Mouse (Mus musculus): ENCODE measurements at regions not wholly inside any gene's neighbourhood (a gene's known extent, or its start where the extent isn't known, plus 50 kb on each side); places are given as distances from the start of the nearest gene placed in this dataset.

GRCm38 (mm10) chr1:94208929-94209328, 156.6 kb upstream of the Pdcd1 start:
- Histone ChIP-seq H3K79me2 (replicated peaks; ENCODE audit: control insufficient read depth, extremely low read depth, insufficient read depth, poor library complexity, severe bottlenecking) (no peaks in the 10 kb centered on the region), H3K4me2 (ENCODE audit: insufficient read depth, low read depth, poor library complexity, severe bottlenecking) (no peak overlapping the region), H3K9me3 (replicated peaks; ENCODE audit: low read length) (no peaks in the 10 kb centered on the region), H3K9ac (ENCODE audit: insufficient read depth, low read depth) (no peak overlapping the region), H3K36me3 (replicated peaks in 1 of 2; ENCODE audit: control insufficient read depth in 1 of 2, insufficient read depth in 1 of 2, low read length in 1 of 2) (no peaks in the 10 kb centered on the region), H3K4me3 (replicated peaks in 1 of 3; ENCODE audit: low read depth in 2 of 3, low read length in 2 of 3, poor library complexity in 1 of 3) (no peak overlapping the region), H3K27ac (ENCODE audit: insufficient read depth, low read depth) (no peak overlapping the region), H3K27me3 (replicated peaks) (no peaks in the 10 kb centered on the region), H3K4me1 (ENCODE audit: control insufficient read depth in 1 of 2, insufficient read depth in 2 of 2) (no peaks in the 10 kb centered on the region)
- DNase-seq (ENCODE audit: extremely low read depth), result no peak
- TF ChIP-seq MAX (IDR thresholded peaks at IDR 0.05; ENCODE audit: low read length), result no peak
- no peak for TF ChIP-seq MXI1 (IDR thresholded peaks at IDR 0.05; ENCODE audit: low read depth, low read length)
- TF ChIP-seq SMC3 (IDR thresholded peaks at IDR 0.05; ENCODE audit: low read depth, low read length), result no peak
- TF ChIP-seq POLR2AphosphoS2 (IDR thresholded peaks at IDR 0.05; ENCODE audit: low read depth, low read length), result no peak
- TF ChIP-seq GABPA (IDR thresholded peaks at IDR 0.05; ENCODE audit: insufficient replicate concordance, low read depth, low read length), result no peak
- no peak for TF ChIP-seq MAZ (IDR thresholded peaks at IDR 0.05; ENCODE audit: low read depth, low read length)
- in situ Hi-C loops (cut with MboI; ENCODE audit: low pct_ligation_motif_present, low pct_unique_long_range_greater_than_20kb, low sequenced_read_pairs) (no loop called here), dilution Hi-C loops (cut with MboI; ENCODE audit: extremely low pct_ligation_motif_present, extremely low pct_unique_long_range_greater_than_20kb, low sequenced_read_pairs) (no loop called here)

GRCm38 (mm10) chr1:94207859-94208258, 155.5 kb upstream of the Pdcd1 start:
- Histone ChIP-seq H3K27ac (ENCODE audit: insufficient read depth, low read depth) (no peak overlapping the region), H3K9ac (ENCODE audit: insufficient read depth, low read depth) (no peak overlapping the region), H3K79me2 (replicated peaks; ENCODE audit: control insufficient read depth, extremely low read depth, insufficient read depth, poor library complexity, severe bottlenecking) (no peaks in the 10 kb centered on the region), H3K4me2 (ENCODE audit: insufficient read depth, low read depth, poor library complexity, severe bottlenecking) (no peak overlapping the region), H3K4me1 (ENCODE audit: control insufficient read depth in 1 of 2, insufficient read depth in 2 of 2) (no peaks in the 10 kb centered on the region), H3K4me3 (replicated peaks in 1 of 3; ENCODE audit: low read depth in 2 of 3, low read length in 2 of 3, poor library complexity in 1 of 3) (no peak overlapping the region), H3K27me3 (replicated peaks) (no peaks in the 10 kb centered on the region), H3K36me3 (replicated peaks in 1 of 2; ENCODE audit: control insufficient read depth in 1 of 2, insufficient read depth in 1 of 2, low read length in 1 of 2) (no peaks in the 10 kb centered on the region), H3K9me3 (replicated peaks; ENCODE audit: low read length) (no peaks in the 10 kb centered on the region)
- TF ChIP-seq RAD21 (IDR thresholded peaks at IDR 0.05; ENCODE audit: low read depth, low read length) (peak; percentile 54), TCF12 (IDR thresholded peaks at IDR 0.05; ENCODE audit: low read depth, low read length) (no peak), CHD1 (IDR thresholded peaks at IDR 0.05; ENCODE audit: low read depth, low read length) (no peak), CTCF (conservative IDR thresholded peaks at IDR 0.05 in 1 of 2, IDR thresholded peaks at IDR 0.05 in 1 of 2; ENCODE audit: low read depth in 2 of 2, low read length in 2 of 2) (peak in 1 of 2 experiments; percentile 59; a peak in 2 of 4 replicates), POLR2AphosphoS2 (IDR thresholded peaks at IDR 0.05; ENCODE audit: low read depth, low read length) (no peak)
- in situ Hi-C loops (cut with MboI; ENCODE audit: low pct_ligation_motif_present, low pct_unique_long_range_greater_than_20kb, low sequenced_read_pairs) (no loop called here), dilution Hi-C loops (cut with MboI; ENCODE audit: extremely low pct_ligation_motif_present, extremely low pct_unique_long_range_greater_than_20kb, low sequenced_read_pairs) (no loop called here)
- no peak for DNase-seq (ENCODE audit: extremely low read depth)

GRCm38 (mm10) chr1:94203281-94203680, 150.9 kb upstream of the Pdcd1 start:
- in situ Hi-C loops (cut with MboI; ENCODE audit: low pct_ligation_motif_present, low pct_unique_long_range_greater_than_20kb, low sequenced_read_pairs) (no loop called here), dilution Hi-C loops (cut with MboI; ENCODE audit: extremely low pct_ligation_motif_present, extremely low pct_unique_long_range_greater_than_20kb, low sequenced_read_pairs) (no loop called here)
- H3K9ac ChIP-seq (ENCODE audit: insufficient read depth, low read depth), result no peak overlapping the region
- H3K9me3 ChIP-seq (replicated peaks; ENCODE audit: low read length), result no peaks in the 10 kb centered on the region
- H3K79me2 ChIP-seq (replicated peaks; ENCODE audit: control insufficient read depth, extremely low read depth, insufficient read depth, poor library complexity, severe bottlenecking), result no peaks in the 10 kb centered on the region
- no peaks in the 10 kb centered on the region for H3K27me3 ChIP-seq (replicated peaks)
- no peak for DNase-seq (ENCODE audit: extremely low read depth)
- H3K4me3 ChIP-seq (replicated peaks in 1 of 3; ENCODE audit: low read depth in 2 of 3, low read length in 2 of 3, poor library complexity in 1 of 3), result no peak overlapping the region
- H3K36me3 ChIP-seq (replicated peaks in 1 of 2; ENCODE audit: control insufficient read depth in 1 of 2, insufficient read depth in 1 of 2, low read length in 1 of 2), result no peaks in the 10 kb centered on the region
- TF ChIP-seq MYC (IDR thresholded peaks at IDR 0.05; ENCODE audit: low read depth, low read length) (no peak), TBP (conservative IDR thresholded peaks at IDR 0.05; ENCODE audit: low read depth, low read length) (no peak), JUN (IDR thresholded peaks at IDR 0.05; ENCODE audit: insufficient read depth, low read depth, low read length) (no peak), IRF4 (IDR thresholded peaks at IDR 0.05; ENCODE audit: low read depth, low read length) (no peak), MXI1 (IDR thresholded peaks at IDR 0.05; ENCODE audit: low read depth, low read length) (no peak), ELF1 (IDR thresholded peaks at IDR 0.05; ENCODE audit: low read depth, low read length) (no peak), HCFC1 (IDR thresholded peaks at IDR 0.05; ENCODE audit: low read depth, low read length) (no peak), PAX5 (IDR thresholded peaks at IDR 0.05; ENCODE audit: low read length) (no peak), ZC3H11A (IDR thresholded peaks at IDR 0.05; ENCODE audit: low read depth, low read length) (no peak), RAD21 (IDR thresholded peaks at IDR 0.05; ENCODE audit: low read depth, low read length) (no peak), CHD1 (IDR thresholded peaks at IDR 0.05; ENCODE audit: low read depth, low read length) (no peak), POLR2A (IDR thresholded peaks at IDR 0.05; ENCODE audit: low read depth, low read length) (no peak), KAT2A (IDR thresholded peaks at IDR 0.05; ENCODE audit: insufficient replicate concordance, low read length) (no peak), GABPA (IDR thresholded peaks at IDR 0.05; ENCODE audit: insufficient replicate concordance, low read depth, low read length) (no peak), USF2 (conservative IDR thresholded peaks at IDR 0.05; ENCODE audit: low read depth, low read length) (no peak), MAX (IDR thresholded peaks at IDR 0.05; ENCODE audit: low read length) (no peak), MAFK (IDR thresholded peaks at IDR 0.05; ENCODE audit: insufficient replicate concordance, low read length) (no peak), ZKSCAN1 (IDR thresholded peaks at IDR 0.05; ENCODE audit: borderline replicate concordance, low read depth, low read length) (no peak), CHD2 (IDR thresholded peaks at IDR 0.05; ENCODE audit: low read length) (no peak)
- no peak overlapping the region for H3K27ac ChIP-seq (ENCODE audit: insufficient read depth, low read depth)
- H3K4me1 ChIP-seq (ENCODE audit: control insufficient read depth in 1 of 2, insufficient read depth in 2 of 2), result no peaks in the 10 kb centered on the region
- no peak overlapping the region for H3K4me2 ChIP-seq (ENCODE audit: insufficient read depth, low read depth, poor library complexity, severe bottlenecking)

Measured in CH12.LX (cell line).